Mouse (Mus musculus) stomach, postnatal 0 days (tissue): ENCODE data around the gene Krtcap2. TPM values are rescaled to one million over a fixed set of nuclear protein-coding genes. Genes with fewer than 3 reads are reported as not detected.

Source experiments
- ATAC-seq: fragments of 200-750 bp; cut with Nextera tagmentation; 2 replicates; pipeline ENCODE4 v1.8.0; 2017; ENCODE audit not compliant: low FRiP score, low TSS enrichment
- DNase-seq: peaks from one replicate; pipeline ENCODE4 v3.0.0-alpha.2; 2016; ENCODE audit warnings: low spot score
- H3K27ac ChIP-seq: fragments of 300-500 bp; sonication (generic); replicated peaks from 2 replicates; pipeline ENCODE4 v1.5.1; 2014; ENCODE audit warnings: mild to moderate bottlenecking, control low read depth
- H3K27me3 ChIP-seq: fragments of 300-500 bp; sonication (generic); 2 replicates; pipeline ENCODE4 v1.6.1; 2014; ENCODE audit warnings: low read length; ENCODE audit not compliant: control insufficient read depth, insufficient read depth
- H3K36me3 ChIP-seq: fragments of 300-500 bp; sonication (generic); 2 replicates; pipeline ENCODE4 v1.6.1; 2014; ENCODE audit warnings: low read length, mixed read lengths; ENCODE audit not compliant: control insufficient read depth, insufficient read depth
- H3K4me1 ChIP-seq: fragments of 300-500 bp; sonication (generic); replicated peaks from 2 replicates; pipeline ENCODE4 v1.6.1; 2014; ENCODE audit warnings: antibody characterized with exemption; ENCODE audit not compliant: control insufficient read depth, insufficient read depth
- H3K4me2 ChIP-seq: fragments of 300-500 bp; sonication (generic); replicated peaks from 2 replicates; pipeline ENCODE4 v1.6.1; 2014; ENCODE audit warnings: low read depth, mild to moderate bottlenecking, control low read depth, moderate library complexity
- H3K4me3 ChIP-seq: fragments of 300-500 bp; sonication (generic); 2 replicates; pipeline ENCODE4 v1.5.1; 2014; ENCODE audit warnings: low read depth, low read length, control low read depth
- H3K9ac ChIP-seq: fragments of 300-500 bp; sonication (generic); 2 replicates; pipeline ENCODE4 v1.6.1; 2014; ENCODE audit warnings: mild to moderate bottlenecking, low read length, control low read depth, mixed read lengths
- H3K9me3 ChIP-seq: fragments of 300-500 bp; sonication (generic); 2 replicates; pipeline ENCODE4 v1.6.1; 2016; ENCODE audit warnings: low read length; ENCODE audit not compliant: control insufficient read depth
- CTCF ChIP-seq: IDR thresholded peaks from 2 replicates; pipeline ENCODE4 v1.5.1; 2016; ENCODE audit warnings: antibody characterized with exemption, low read depth, mild to moderate bottlenecking, moderate library complexity
- EP300 ChIP-seq: optimal IDR thresholded peaks from 2 replicates; pipeline ENCODE3; 2016; ENCODE audit warnings: antibody characterized with exemption
- WGBS: fragments of 180-500 bp; shearing (Covaris S2); extraction: QIAGEN DNeasy Blood & Tissue Kit; methylation state at CpG from one replicate; pipeline ENCODE4 v1.1.7; 2014; 5-methylcytosine and 5-hydroxymethylcytosine counted together
- polyA plus RNA-seq: library from polyadenylated mRNA; unstranded; fragments of >200 nt; fragmentation: Nextera tagmentation; extraction: Ambion mirVana; gene quantifications from 2 replicates; pipeline ENCODE4 v1.2.1, GENCODE M21; 2015

The Krtcap2 gene
- polyA plus RNA-seq, 1 experiment from 2014 or later, result 314 TPM

DNA sequence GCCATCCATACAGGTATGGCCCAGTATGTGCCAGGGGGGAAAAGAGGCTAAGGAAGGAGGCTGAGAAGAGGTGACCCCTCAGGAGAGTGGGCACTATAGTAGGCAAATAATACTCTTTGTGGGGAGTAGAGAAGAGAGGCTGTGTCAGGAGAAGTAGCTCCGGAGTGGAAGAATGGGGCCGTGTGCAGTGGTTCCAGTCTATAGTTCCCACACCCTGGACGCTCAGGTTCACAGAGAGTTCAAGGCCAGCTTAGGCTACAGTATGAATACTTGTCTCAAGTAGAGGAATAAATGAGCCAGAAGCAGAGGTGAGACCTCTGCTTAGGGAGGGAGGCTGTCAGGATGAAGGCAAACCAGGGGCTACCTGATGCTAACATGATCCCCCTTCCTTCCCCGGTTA, 16.5 kb upstream of the Krtcap2 start:
- Histone ChIP-seq H3K27ac (peak overlapping the region; percentile 77), H3K9ac (peak overlapping the region; percentile 55; the same call in 1 of the 2 replicates), H3K4me2 (peak overlapping the region; percentile 61)

DNA sequence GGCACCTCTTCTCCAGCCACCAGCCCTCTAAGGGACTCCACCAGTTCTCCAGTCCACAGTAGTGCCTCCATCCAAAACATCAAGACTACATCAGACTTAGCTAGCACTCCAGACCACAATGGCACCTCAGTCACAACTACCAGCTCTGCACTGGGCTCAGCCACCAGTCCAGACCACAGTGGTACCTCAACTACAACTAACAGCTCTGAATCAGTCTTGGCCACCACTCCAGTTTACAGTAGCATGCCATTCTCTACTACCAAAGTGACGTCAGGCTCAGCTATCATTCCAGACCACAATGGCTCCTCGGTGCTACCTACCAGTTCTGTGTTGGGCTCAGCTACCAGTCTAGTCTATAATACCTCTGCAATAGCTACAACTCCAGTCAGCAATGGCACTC, 15.2 kb upstream of the Krtcap2 start:
- Histone ChIP-seq H3K4me3 (peak overlapping the region; percentile 38; the same call in 1 of the 2 replicates), H3K4me2 (peak overlapping the region; percentile 61), H3K9me3 (no peaks in the 10 kb centered on the region), H3K27me3 (no peaks in the 10 kb centered on the region), H3K27ac (no peak overlapping the region), H3K9ac (no peak overlapping the region), H3K36me3 (no peaks in the 10 kb centered on the region), H3K4me1 (peaks cover 3% of the 10 kb centered on the region; the same call in 1 of the 2 replicates)
- ATAC-seq (no peak), DNase-seq (no peak)
- WGBS, result 68% methylated on average over 2 of the region's 2 CpGs
- no peak for TF ChIP-seq CTCF

More for the DNA sequence above, 16.5 kb upstream of the Krtcap2 start:
- Histone ChIP-seq H3K9me3 (no peaks in the 10 kb centered on the region), H3K36me3 (peaks cover 4% of the 10 kb centered on the region; the same call in 1 of the 2 replicates), H3K4me1 (peaks cover 3% of the 10 kb centered on the region; the same call in 1 of the 2 replicates), H3K27me3 (no peaks in the 10 kb centered on the region), H3K4me3 (peak overlapping the region; percentile 38)
- DNase-seq (peak; percentile 73), ATAC-seq (peak; percentile 24; the same call in 1 of the 2 replicates)
- TF ChIP-seq CTCF (no peak), EP300 (no peak)
- WGBS, result 46% methylated on average over 4 of the region's 4 CpGs

DNA sequence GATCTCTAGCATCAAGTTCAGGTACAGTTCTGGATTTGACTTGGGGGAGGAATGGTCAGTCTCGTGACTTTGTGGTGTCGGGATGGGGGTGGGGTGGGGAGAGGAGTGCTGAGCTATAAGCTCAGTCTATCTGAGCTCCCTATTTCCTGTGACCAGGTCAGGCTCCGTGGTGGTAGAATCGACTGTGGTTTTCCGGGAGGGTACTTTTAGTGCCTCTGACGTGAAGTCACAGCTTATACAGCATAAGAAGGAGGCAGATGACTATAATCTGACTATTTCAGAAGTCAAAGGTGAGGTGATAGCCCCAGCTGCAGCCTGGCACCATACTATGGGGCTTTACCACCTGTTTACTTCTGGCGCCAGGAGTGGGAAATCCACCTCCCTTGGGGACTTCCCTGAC, 14.4 kb upstream of the Krtcap2 start:
- Histone ChIP-seq H3K9me3 (no peaks in the 10 kb centered on the region), H3K27me3 (no peaks in the 10 kb centered on the region), H3K4me3 (peak overlapping the region; percentile 38), H3K4me1 (peaks cover 3% of the 10 kb centered on the region; the same call in 1 of the 2 replicates), H3K4me2 (peak overlapping the region; percentile 61), H3K27ac (peak overlapping the region; percentile 89; the same call in 1 of the 2 replicates), H3K36me3 (no peaks in the 10 kb centered on the region), H3K9ac (peak overlapping the region; percentile 45)
- no peak for ATAC-seq
- 45% methylated on average over 7 of the region's 7 CpGs for WGBS
- peak; percentile 35 for DNase-seq
- no peak for TF ChIP-seq CTCF

DNA sequence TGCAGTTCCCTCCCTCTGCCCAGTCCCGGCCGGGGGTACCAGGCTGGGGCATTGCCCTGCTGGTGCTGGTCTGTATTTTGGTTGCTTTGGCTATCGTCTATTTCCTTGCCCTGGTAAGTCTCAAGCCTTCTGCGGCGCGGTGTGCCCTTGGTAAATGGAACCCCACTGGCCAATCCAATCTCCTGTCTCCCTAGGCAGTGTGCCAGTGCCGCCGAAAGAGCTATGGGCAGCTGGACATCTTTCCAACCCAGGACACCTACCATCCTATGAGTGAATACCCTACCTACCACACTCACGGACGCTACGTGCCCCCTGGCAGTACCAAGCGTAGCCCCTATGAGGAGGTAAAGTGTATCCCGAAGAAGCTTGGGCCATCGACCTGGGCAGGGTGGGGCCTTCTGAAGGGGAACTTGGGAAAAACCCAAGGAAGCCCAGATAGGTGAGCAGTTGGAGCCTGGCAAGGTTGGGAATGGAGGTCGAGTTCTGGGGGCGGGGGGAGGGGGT, 13.9 kb upstream of the Krtcap2 start:
- peak overlapping the region; percentile 38 for H3K4me3 ChIP-seq
- peak overlapping the region; percentile 61 for H3K4me2 ChIP-seq
- ATAC-seq (no peak), DNase-seq (peak; percentile 34)
- H3K27me3 ChIP-seq, result no peaks in the 10 kb centered on the region
- TF ChIP-seq CTCF (no peak), EP300 (no peak)
- no peaks in the 10 kb centered on the region for H3K9me3 ChIP-seq
- peaks cover 3% of the 10 kb centered on the region; the same call in 1 of the 2 replicates for H3K4me1 ChIP-seq
- H3K9ac ChIP-seq, result peak overlapping the region; percentile 45
- no peaks in the 10 kb centered on the region for H3K36me3 ChIP-seq
- H3K27ac ChIP-seq, result peak overlapping the region; percentile 89
- whole genome bisulfite sequencing, result 62% methylated on average over 16 of the region's 16 CpGs

DNA sequence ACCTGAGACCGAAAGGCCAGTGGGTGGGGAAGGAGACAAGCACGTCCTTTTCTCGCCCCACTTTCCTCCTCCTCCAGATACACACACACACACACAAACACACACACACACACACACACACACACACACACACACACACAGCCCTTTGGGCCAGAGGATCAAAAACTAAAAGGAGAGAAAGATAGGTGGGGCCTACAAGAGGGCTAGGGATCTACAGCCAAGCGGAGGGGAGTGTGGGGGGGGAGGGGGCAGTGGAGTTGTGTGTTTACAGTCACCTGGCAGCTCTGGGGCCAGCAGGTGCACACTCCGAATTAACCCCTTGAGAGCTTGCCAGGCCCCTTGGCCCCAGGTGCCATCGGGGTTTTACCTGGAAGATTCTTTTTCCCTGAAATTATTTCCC, 13.2 kb upstream of the Krtcap2 start:
- no peaks in the 10 kb centered on the region for H3K9me3 ChIP-seq
- H3K4me1 ChIP-seq, result peaks cover 2% of the 10 kb centered on the region; the same call in 1 of the 2 replicates
- WGBS, result 51% methylated on average over 6 of the region's 6 CpGs
- H3K4me3 ChIP-seq, result no peak overlapping the region
- ATAC-seq (no peak), DNase-seq (peak; percentile 81)
- H3K27me3 ChIP-seq, result no peaks in the 10 kb centered on the region
- H3K9ac ChIP-seq, result peak overlapping the region; percentile 45; the same call in 1 of the 2 replicates
- no peaks in the 10 kb centered on the region for H3K36me3 ChIP-seq
- peak overlapping the region; percentile 89 for H3K27ac ChIP-seq
- TF ChIP-seq CTCF (no peak), EP300 (no peak)
- H3K4me2 ChIP-seq, result peak overlapping the region; percentile 61

DNA sequence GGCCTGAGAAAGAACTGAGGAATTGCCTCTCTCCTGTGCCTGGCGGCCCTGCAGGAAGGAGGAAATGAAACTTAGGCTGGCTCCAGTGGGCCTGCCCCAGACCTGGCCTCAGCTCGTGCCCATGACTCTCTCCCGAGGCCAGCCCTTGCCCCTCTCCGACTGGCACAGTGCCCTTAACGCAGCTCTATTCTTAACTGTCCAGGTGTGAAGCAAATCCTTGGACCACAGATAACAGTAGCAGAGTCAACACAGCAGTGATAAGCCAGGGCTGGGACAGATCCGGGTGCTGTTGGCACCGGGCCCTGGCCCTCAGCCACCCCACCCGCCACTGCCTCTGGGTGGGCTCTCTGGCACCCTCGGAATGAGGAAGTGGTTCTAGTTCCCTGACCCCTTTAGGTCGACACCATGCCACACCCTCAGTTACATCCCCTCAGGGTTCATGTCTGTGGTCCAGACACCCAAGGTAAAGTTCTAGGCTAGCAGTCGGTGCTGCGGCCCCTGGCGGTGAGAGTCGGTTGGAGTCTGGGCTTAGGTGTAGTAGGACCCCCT, 12.1 kb upstream of the Krtcap2 start:
- no peaks in the 10 kb centered on the region for H3K36me3 ChIP-seq
- no peak overlapping the region for H3K4me3 ChIP-seq
- no peaks in the 10 kb centered on the region for H3K27me3 ChIP-seq
- peak; percentile 94 for DNase-seq
- TF ChIP-seq CTCF (peak; percentile 53), EP300 (no peak)
- WGBS, result 45% methylated on average over 14 of the region's 14 CpGs
- no peaks in the 10 kb centered on the region for H3K9me3 ChIP-seq
- no peak overlapping the region for H3K9ac ChIP-seq
- 0 out of 2 replicates have a peak overlapping the region, but pooled peaks have one; percentile 27 for H3K4me2 ChIP-seq
- peak; percentile 83 for ATAC-seq
- H3K4me1 ChIP-seq, result no peaks in the 10 kb centered on the region
- peak overlapping the region; percentile 89 for H3K27ac ChIP-seq
